Mouse (Mus musculus) forebrain, embryonic 12.5 days (tissue): ENCODE measurements around the gene Mapk3. TPM values are rescaled to one million over a fixed set of nuclear protein-coding genes. Genes with fewer than 3 reads are reported as not detected.
A peak's percentile ranks its signal among the peaks of the same experiment; 100 is the strongest.

Experiments used
- ATAC-seq: fragments of 200-750 bp; cut with Nextera tagmentation; 2 replicates; pipeline ENCODE4 v1.8.0; 2017; ENCODE audit warnings: moderate TSS enrichment; ENCODE audit not compliant: low FRiP score
- H3K27ac ChIP-seq: fragments of 300-500 bp; sonication (generic); 2 replicates; pipeline ENCODE4 v1.5.1; 2016; ENCODE audit warnings: mild to moderate bottlenecking
- H3K27me3 ChIP-seq: fragments of 300-500 bp; sonication (generic); 2 replicates; pipeline ENCODE4 v1.6.1; 2016; ENCODE audit warnings: mild to moderate bottlenecking
- H3K36me3 ChIP-seq: fragments of 300-500 bp; sonication (generic); replicated peaks from 2 replicates; pipeline ENCODE4 v1.6.1; 2016; ENCODE audit warnings: mild to moderate bottlenecking
- H3K4me1 ChIP-seq: fragments of 300-500 bp; sonication (generic); 2 replicates; pipeline ENCODE4 v1.6.1; 2016
- H3K4me2 ChIP-seq: fragments of 300-500 bp; sonication (generic); 2 replicates; pipeline ENCODE4 v1.6.1; 2016; ENCODE audit warnings: mild to moderate bottlenecking, moderate library complexity
- H3K4me3 ChIP-seq: fragments of 300-500 bp; sonication (generic); replicated peaks from 2 replicates; pipeline ENCODE4 v1.5.1; 2016; ENCODE audit warnings: mild to moderate bottlenecking
- H3K9ac ChIP-seq: fragments of 300-500 bp; sonication (generic); 2 replicates; pipeline ENCODE4 v1.6.1; 2016; ENCODE audit warnings: mild to moderate bottlenecking
- H3K9me3 ChIP-seq: fragments of 300-500 bp; sonication (generic); 2 replicates; pipeline ENCODE4 v1.6.1; 2016
- WGBS: fragments of 180-500 bp; shearing (Covaris S2); methylation state at CpG from one replicate; pipeline ENCODE4 v1.1.7; 2016; 5-methylcytosine and 5-hydroxymethylcytosine counted together
- polyA plus RNA-seq: library from polyadenylated mRNA; unstranded; fragments of >200 nt; fragmentation: Nextera tagmentation; extraction: Ambion mirVana; gene quantifications from 2 replicates; pipeline ENCODE4 v1.2.1, GENCODE M21; 2016

Mapk3 gene
- polyA plus RNA-seq, 1 experiment from 2014 or later, result 51.5 TPM

DNA sequence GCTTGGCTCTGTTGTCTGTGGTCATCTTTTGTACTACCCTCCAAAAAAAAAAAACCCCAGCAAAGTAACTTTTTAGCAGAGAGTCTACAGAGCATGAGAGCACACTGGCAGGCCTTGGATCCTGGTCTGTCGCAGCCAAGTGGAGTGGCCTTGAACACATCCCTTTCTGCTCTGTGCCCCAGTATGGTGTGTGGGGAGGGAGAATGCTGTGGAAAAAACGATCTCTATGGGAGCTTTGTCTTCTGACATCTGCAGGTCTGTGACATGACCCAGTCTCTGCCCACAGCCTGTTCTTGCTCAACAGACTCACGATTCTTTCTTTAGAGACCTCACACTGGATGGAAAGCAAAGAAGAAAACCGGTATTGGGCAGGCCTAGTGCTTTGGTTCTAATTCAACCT is 1.6 kb downstream of the Mapk3 start:
- Histone ChIP-seq H3K9me3 (no peaks in the 10 kb centered on the region), H3K27me3 (no peaks in the 10 kb centered on the region), H3K4me1 (peaks cover 27% of the 10 kb centered on the region), H3K36me3 (peaks cover 38% of the 10 kb centered on the region), H3K9ac (no peak overlapping the region), H3K4me2 (peak overlapping the region; percentile 93), H3K4me3 (no peak overlapping the region), H3K27ac (peak overlapping the region; percentile 88; the same call in 1 of the 2 replicates)
- WGBS, result 81% methylated on average over 4 of the region's 4 CpGs
- no peak for ATAC-seq

DNA sequence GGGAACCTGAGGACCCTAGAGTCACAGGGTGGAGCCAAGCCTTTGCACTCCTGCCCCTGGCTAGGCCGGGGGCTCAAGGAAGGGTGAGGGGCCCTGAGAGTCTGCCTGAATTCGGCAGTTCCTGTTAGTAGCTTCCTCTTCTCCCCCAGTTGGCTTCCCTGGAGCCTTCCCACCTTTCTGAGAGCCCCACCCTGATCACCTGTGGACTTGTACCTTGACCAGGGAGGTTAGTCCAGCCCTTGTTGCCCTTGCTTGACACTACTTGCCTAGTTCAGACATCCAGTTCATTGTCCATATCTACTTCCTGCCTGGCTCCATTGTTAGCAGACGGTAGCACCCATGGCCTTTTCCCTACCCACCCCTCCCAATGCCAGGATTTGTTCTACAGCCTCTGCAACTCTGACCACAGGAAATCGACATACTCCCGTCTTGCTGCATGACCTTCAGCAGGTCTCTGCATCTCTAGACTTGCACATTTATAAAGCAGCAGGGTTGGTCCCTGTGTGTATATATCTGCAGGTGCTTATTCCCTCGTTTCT is 2.2 kb downstream of the Mapk3 start:
- Histone ChIP-seq H3K36me3 (peaks cover 44% of the 10 kb centered on the region), H3K9ac (no peak overlapping the region), H3K4me1 (peaks cover 27% of the 10 kb centered on the region), H3K27me3 (no peaks in the 10 kb centered on the region), H3K4me3 (no peak overlapping the region), H3K27ac (0 out of 2 replicates have a peak overlapping the region, but pooled peaks have one; percentile 5), H3K9me3 (no peaks in the 10 kb centered on the region), H3K4me2 (peak overlapping the region; percentile 93)
- WGBS, result 87% methylated on average over 6 of the region's 6 CpGs
- ATAC-seq, result no peak

DNA sequence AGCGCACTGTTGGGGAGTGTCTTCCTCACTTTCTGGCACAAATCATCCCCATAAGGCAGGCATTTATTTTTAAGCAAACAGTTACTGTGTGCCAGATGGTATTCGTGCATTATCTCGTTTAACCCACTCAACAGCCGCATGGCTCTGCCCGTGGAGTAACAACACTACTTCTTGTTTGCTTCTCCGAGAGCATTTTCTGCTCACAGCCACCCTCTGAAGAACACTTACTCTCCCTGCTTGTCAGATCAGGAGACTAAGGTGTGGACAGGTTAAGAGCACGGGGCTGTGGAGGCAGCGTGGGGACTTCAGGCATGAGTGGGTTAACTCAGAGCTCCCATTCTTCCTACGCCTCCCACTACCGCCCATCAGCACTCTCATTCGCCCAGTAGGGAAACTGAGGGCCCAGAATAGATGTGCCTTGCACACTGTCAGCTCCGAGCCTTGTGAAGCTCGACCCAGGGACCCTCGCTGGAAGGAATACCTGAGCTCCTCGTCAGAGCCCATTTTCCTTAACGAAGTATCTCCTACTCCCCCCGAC is 3.1 kb downstream of the Mapk3 start:
- peak overlapping the region; percentile 69 for H3K27ac ChIP-seq
- no peak overlapping the region for H3K4me3 ChIP-seq
- no peaks in the 10 kb centered on the region for H3K9me3 ChIP-seq
- no peak overlapping the region for H3K9ac ChIP-seq
- no peak overlapping the region for H3K4me2 ChIP-seq
- H3K4me1 ChIP-seq, result peaks cover 27% of the 10 kb centered on the region
- no peak for ATAC-seq
- H3K27me3 ChIP-seq, result no peaks in the 10 kb centered on the region
- 74% methylated on average over 17 of the region's 17 CpGs for WGBS
- peaks cover 53% of the 10 kb centered on the region for H3K36me3 ChIP-seq

DNA sequence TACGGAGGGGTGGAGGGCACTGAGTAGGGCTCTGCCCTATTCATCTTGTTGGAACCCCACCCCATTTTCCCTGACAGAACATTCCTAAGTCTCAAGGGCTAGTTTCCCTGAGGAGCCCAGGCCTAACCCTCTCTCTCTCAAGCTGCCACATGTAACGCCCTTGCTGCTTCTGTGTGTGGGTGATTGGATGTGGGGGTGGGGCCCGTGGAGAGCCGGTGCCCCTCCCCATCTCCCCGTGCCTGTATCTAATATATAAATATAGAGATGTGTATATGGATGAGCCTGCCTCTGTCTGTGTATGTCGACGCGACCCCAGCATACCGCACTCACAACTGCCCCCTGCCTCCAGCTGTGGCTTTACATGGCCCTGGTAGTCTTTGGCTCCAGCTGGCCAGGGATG is 6.1 kb downstream of the Mapk3 start:
- Histone ChIP-seq H3K27me3 (no peaks in the 10 kb centered on the region), H3K4me1 (peaks cover 19% of the 10 kb centered on the region), H3K9me3 (no peaks in the 10 kb centered on the region), H3K9ac (no peak overlapping the region), H3K27ac (no peak overlapping the region), H3K36me3 (peaks cover 80% of the 10 kb centered on the region), H3K4me3 (no peak overlapping the region), H3K4me2 (no peak overlapping the region)
- 87% methylated on average over 9 of the region's 9 CpGs for WGBS
- ATAC-seq, result no peak

DNA sequence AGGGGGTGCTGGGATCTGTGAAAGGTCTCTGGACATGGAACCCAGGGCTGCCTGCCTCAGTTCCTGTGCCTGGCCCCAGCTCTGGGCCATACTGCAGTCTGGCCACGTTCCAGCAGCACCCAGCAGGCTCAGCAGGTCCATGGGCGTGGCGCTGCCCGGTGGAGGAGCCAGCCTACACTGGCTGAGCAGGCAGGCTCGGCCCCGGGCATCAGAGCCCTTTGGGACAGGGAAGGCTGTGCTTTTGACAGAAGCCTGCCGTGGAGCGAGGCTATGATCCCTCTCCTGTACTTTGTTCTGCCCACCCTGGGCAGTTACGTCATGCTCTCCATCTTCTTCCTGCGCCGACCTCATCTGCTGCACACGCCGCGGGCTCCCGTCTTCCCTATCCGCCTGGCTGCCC is 6.8 kb downstream of the Mapk3 start, which contains the start of gene Gdpd3:
TSS of gene Gdpd3 (plus strand) at position 134 of the 400 bp plus-strand sequence.
- peaks cover 87% of the 10 kb centered on the region for H3K36me3 ChIP-seq
- no peak for ATAC-seq
- no peak within 1 kb of the TSS for H3K4me3 ChIP-seq
- no peak within 1 kb of the TSS for H3K9ac ChIP-seq
- H3K27me3 ChIP-seq, result no peaks in the 10 kb centered on the region
- H3K4me1 ChIP-seq, result peaks cover 14% of the 10 kb centered on the region
- H3K27ac ChIP-seq, result no peak within 1 kb of the TSS
- H3K9me3 ChIP-seq, result no peaks in the 10 kb centered on the region
- 90% methylated on average over 16 of the region's 16 CpGs for WGBS
- no peak within 1 kb of the TSS for H3K4me2 ChIP-seq

DNA sequence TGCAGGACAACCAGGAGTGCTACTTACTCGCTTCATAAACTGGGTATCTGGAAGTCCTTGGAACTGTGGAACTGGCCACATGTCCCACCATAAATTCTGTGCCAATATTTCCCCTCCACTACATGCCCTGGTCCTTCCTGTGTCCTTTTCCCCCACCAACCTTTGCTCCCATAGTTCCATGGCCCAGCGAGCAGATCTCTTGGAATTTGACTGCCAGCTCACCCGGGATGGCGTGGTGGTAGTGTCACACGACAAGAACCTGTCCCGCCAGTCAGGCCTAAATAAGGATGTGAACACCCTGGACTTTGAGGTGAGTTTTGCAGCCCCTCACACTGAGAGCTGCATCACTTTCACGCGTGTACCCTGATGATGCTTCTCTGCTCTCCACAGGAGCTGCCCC is 7.6 kb downstream of the Mapk3 start:
- H3K4me3 ChIP-seq, result no peak overlapping the region
- H3K4me2 ChIP-seq, result no peak overlapping the region
- no peak overlapping the region for H3K27ac ChIP-seq
- no peaks in the 10 kb centered on the region for H3K27me3 ChIP-seq
- no peaks in the 10 kb centered on the region for H3K9me3 ChIP-seq
- ATAC-seq, result no peak
- 96% methylated on average over 8 of the region's 8 CpGs for WGBS
- H3K4me1 ChIP-seq, result peaks cover 7% of the 10 kb centered on the region
- peaks cover 83% of the 10 kb centered on the region for H3K36me3 ChIP-seq
- H3K9ac ChIP-seq, result no peak overlapping the region

DNA sequence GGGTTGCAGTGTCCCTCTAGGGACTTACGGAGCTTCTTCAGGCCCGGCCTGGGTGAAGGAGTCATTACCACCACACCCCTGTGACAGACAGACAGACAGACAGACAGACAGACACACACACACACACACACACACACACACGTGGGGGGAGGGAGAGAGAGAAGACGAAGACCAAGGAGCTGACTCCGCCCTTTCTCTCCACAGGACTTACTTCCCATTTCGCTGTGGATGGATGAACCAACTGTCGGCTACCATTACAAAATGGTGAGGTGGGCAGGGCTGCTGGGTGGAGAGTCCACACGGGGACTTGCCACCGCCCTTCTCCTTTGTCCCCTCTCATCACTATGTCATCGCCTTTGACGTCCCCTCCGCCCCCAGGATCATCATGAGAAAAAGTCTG is 11.4 kb downstream of the Mapk3 start:
- H3K27ac ChIP-seq, result no peak overlapping the region
- H3K9me3 ChIP-seq, result no peaks in the 10 kb centered on the region
- peaks cover 59% of the 10 kb centered on the region for H3K36me3 ChIP-seq
- peaks cover 2% of the 10 kb centered on the region for H3K4me1 ChIP-seq
- no peaks in the 10 kb centered on the region for H3K27me3 ChIP-seq
- no peak for ATAC-seq
- no peak overlapping the region for H3K9ac ChIP-seq
- WGBS, result 89% methylated on average over 12 of the region's 12 CpGs
- H3K4me3 ChIP-seq, result no peak overlapping the region
- no peak overlapping the region for H3K4me2 ChIP-seq

DNA sequence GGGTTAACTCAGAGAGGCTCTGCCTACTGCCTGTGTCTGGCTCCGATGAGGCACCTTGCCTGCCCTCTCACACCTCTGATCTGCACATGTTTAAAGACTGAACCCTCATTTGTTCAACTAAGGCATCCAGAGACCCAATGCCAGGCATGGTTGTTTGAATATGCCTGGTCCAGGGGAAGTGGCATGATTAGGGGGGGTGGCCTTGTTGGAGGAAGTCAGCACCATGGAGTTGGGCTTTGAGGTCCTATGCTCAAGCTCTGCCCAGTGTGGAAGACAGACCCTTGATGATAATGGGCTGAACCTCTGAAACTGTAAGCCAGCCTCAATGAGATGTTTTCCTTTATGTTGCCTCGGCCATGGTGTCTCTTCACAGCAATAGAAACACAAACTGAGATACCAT is 13.9 kb downstream of the Mapk3 start:
- Histone ChIP-seq H3K4me3 (no peak overlapping the region), H3K4me1 (peaks cover 24% of the 10 kb centered on the region), H3K4me2 (no peak overlapping the region), H3K27ac (no peak overlapping the region), H3K9ac (no peak overlapping the region), H3K27me3 (no peaks in the 10 kb centered on the region), H3K36me3 (peaks cover 34% of the 10 kb centered on the region), H3K9me3 (no peaks in the 10 kb centered on the region)
- ATAC-seq, result no peak
- 93% methylated on average over 2 of the region's 2 CpGs for WGBS

DNA sequence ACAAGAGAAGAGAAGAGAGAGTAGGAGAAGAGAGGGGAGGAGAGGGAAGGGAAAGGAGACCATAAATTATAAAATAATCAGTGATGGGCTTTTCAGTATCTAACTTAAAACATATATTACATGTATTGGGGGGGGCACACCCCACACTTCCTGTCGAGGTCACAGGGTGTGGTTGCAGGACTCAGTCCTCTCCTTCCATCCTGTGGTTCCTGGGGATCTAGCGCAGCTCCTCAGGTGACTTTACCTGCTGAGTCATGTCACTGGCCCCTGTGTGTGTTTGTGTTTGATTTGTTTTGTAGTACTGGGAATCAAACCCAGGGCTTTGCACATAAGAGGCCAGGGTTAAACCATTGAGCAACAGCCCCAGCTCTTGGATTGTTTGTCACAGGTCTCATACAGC is 15.1 kb downstream of the Mapk3 start:
- H3K4me3 ChIP-seq, result no peak overlapping the region
- ATAC-seq, result no peak
- WGBS, result 85% methylated on average over 2 of the region's 2 CpGs
- H3K36me3 ChIP-seq, result peaks cover 25% of the 10 kb centered on the region
- H3K9ac ChIP-seq, result no peak overlapping the region
- H3K27ac ChIP-seq, result no peak overlapping the region
- H3K9me3 ChIP-seq, result no peaks in the 10 kb centered on the region
- peaks cover 24% of the 10 kb centered on the region for H3K4me1 ChIP-seq
- H3K27me3 ChIP-seq, result no peaks in the 10 kb centered on the region
- no peak overlapping the region for H3K4me2 ChIP-seq

DNA sequence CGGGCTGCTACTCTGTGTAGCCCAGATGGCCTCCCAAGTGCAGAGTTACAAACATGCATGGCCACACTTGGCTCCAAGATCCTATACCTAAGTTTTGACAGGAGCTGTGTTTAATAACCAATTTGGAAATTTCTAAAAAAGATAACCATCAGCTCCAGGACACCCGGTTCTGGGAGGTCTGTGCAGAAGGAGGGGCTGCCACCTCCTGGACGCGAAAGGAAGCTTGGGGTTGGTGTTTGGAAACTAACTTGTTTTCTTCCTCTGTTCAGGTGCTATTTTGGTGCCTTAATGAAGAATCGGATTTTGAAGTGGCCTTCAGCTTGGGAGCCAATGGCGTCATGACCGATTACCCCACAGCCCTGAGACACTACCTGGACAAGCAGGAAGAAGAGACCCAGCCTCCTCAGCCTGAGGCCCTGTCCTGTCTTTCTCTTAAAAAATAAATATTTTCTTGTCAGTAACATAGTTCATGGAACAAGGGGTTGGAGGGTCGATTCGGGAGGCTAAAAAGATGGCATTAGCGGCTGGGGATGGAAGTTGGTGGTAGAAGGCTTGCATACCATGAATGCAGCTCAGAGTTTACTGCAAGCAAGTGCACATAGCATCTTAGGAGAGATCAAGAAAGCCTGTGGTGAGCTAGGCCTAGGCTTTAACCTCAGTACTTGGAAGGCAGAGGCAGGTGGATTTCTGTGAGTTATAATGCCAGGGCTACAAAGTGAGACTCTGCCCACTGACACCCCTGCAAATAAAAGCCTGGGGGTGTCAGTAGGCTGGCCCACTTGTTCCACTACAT is 16.0 kb downstream of the Mapk3 start:
- peaks cover 33% of the 10 kb centered on the region for H3K4me1 ChIP-seq
- H3K9ac ChIP-seq, result peak overlapping the region; percentile 75; the same call in 1 of the 2 replicates
- H3K9me3 ChIP-seq, result no peaks in the 10 kb centered on the region
- H3K36me3 ChIP-seq, result peaks cover 16% of the 10 kb centered on the region
- H3K27me3 ChIP-seq, result no peaks in the 10 kb centered on the region
- no peak for ATAC-seq
- peak overlapping the region; percentile 81; the same call in 1 of the 2 replicates for H3K4me2 ChIP-seq
- WGBS, result 87% methylated on average over 10 of the region's 10 CpGs
- H3K27ac ChIP-seq, result no peak overlapping the region
- H3K4me3 ChIP-seq, result no peak overlapping the region

DNA sequence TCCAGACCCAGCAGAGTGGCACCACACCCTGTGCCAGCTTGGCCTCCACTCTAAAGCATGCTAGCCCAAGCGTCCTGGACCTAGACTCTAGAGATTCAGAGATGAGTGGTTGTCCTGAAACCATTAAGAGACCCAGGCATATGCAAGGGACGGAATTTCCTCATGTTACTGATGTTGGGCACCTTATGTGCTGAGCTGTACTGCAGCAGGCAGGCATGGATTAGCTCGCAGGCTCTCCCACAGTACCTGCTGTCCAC is 16.5 kb downstream of the Mapk3 start:
- Histone ChIP-seq H3K4me3 (peak overlapping the region; percentile 66; the same call in 1 of the 2 replicates), H3K9ac (peak overlapping the region; percentile 75), H3K9me3 (no peaks in the 10 kb centered on the region), H3K27ac (peak overlapping the region; percentile 84), H3K4me1 (peaks cover 36% of the 10 kb centered on the region), H3K27me3 (no peaks in the 10 kb centered on the region), H3K4me2 (peak overlapping the region; percentile 81), H3K36me3 (peaks cover 11% of the 10 kb centered on the region; the same call in 1 of the 2 replicates)
- ATAC-seq, result no peak
- 80% methylated on average over 3 of the region's 3 CpGs for WGBS

DNA sequence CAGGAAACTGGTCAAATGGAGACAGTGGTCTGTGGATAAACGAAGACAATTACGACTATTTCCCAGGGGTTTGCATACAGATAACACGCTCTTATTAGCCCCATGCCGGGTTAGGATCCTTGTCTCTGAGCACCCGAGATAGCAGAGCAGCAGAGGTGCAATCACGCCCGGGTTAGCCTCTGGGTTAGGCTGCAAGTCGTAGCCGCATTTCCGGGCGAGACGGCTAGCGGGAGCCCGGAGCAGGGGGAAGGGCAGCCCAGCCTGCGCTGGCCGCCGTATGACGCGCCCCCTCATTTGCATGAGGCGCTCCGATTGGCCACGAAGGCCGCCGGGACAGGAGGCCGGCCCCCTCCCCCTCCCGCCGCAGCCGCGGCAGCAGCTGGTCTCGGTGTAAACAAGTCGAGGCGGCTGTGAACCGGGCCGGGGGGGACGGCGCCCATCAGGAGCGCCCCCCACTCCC is 17.2 kb downstream of the Mapk3 start, which contains the start of gene Ypel3:
TSS of gene Ypel3 (plus strand) at position 358 of the 460 bp plus-strand sequence.
- Histone ChIP-seq H3K9ac (peak within 1 kb of the TSS; percentile 75), H3K36me3 (peaks cover 7% of the 10 kb centered on the region; the same call in 1 of the 2 replicates), H3K4me2 (peak within 1 kb of the TSS; percentile 81), H3K4me1 (peaks cover 42% of the 10 kb centered on the region), H3K4me3 (peak within 1 kb of the TSS; percentile 66), H3K27me3 (no peaks in the 10 kb centered on the region), H3K9me3 (no peaks in the 10 kb centered on the region), H3K27ac (peak within 1 kb of the TSS; percentile 84)
- WGBS, result under 1% methylated on average over 26 of the region's 37 CpGs
- peak; percentile 90 for ATAC-seq
